Mouse (Mus musculus) c-Kit-positive CD71-negative TER-119-negative erythroid progenitor cells, embryonic 14.5 days (primary cell): ENCODE results near the gene Heatr1.
A peak's percentile ranks its signal among the peaks of the same experiment; 100 is the strongest.
"Not testable (repeated sequence)": the region's sequence is repeated elsewhere in the genome, so short reads cannot be mapped to it uniquely, and the experiment has no call there.

Source experiments
- DNase-seq: peaks from one replicate; pipeline ENCODE4 v3.0.0-alpha.2; 2013; ENCODE audit warnings: low read depth

Heatr1 gene

DNA sequence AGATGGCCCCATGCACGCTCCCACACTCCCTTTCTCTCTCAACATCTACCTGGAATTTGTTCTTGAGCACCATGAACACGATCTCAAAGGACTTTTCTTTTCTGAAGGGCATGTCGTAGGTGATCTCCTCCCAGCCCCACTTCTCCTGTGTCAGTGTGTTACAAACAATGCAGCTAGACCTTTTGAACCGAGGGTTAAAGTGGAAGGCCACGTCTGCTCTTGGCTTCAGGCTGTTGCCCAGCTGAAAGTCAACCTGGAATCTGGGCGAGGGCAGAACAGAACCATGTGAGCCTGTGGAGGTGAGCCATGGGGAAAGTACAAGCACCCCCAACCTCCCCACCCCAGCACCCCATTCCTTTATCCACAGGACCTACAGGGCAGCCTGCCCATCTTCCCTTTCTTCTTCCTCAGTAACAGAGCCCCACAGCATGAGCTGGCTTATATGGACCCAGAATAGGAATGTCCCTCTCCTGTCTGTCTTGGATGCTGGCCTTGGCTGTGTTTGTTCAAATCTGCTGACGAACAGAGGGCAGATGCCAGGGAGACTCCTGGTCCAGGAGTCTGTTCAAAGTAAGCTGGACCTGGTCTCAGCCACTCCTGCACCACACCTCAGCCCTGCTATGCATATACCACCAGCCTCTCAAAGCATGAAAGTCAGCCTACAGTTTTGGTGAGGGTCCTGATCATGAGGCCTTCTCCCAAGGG lies 60.0 kb downstream of the Heatr1 start:
- DNase-seq: no peak

- no peak for DNase-seq
These were observed 61.9 kb downstream of the Heatr1 start for GRCm38 (mm10) chr13:12456711-12457110.

DNA sequence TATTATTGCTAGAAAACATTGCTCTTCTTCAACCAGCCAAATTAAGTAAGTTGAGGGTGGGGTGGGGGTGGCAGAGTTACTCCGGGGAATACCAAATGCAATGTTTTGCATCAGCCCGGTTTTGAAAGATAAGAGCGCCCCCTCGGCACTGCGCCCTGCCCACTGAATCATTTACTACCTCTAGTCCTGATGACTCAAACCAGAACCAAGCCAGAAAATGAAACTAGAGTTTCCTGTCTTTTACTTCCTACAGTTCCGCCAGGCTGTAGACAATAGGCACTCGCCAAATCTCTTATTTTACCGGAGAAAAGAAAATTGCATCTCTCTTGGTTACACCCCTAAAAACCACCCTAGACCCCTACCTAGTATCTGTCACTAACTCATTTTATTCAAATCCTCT lies 65.6 kb downstream of the Heatr1 start:
- peak; percentile 71 for DNase-seq

DNA sequence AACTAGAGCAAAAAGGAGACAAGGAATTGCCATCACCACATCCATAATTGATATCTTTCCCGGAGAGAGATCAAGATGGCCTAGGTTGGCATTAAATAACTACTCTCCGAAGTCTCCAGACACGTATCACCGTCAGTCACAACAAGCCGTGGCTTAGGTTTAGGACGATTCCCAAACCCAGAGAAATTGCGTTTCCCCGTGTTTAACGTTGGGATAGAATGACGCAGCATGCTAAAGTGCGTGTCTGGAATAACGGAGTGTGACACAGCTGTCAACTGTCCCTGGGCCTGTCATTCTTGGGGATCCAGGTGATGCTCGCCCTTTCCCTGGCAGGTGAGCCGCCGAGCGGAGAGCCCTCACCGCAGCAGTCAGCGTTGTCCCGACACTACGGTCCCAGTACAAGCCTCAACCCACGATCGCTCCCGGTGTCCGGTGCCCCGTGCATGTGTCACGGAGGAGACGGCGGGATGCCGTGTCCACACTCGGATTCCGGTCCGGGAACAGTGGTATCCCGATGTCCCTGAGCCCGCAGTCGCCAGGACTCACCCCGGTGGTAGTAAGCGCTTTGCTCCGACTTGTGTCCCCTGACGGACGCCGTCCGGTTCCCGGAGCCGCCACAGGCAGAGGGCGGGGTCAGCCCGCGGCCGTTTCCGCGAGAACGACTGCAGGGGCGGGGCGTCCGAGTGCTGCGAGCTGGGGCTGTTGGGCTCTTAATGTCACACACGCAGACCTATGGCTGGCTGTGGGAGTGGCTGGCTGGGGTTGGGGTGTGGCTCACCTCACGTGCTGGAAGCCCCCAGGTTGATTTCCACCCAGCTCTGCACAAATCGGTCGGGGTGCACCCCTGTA lies 66.3 kb downstream of the Heatr1 start:
- DNase-seq: peak; percentile 90

- peak; percentile 12 for DNase-seq
These were observed 66.9 kb downstream of the Heatr1 start for GRCm38 (mm10) chr13:12461730-12462119.

DNA sequence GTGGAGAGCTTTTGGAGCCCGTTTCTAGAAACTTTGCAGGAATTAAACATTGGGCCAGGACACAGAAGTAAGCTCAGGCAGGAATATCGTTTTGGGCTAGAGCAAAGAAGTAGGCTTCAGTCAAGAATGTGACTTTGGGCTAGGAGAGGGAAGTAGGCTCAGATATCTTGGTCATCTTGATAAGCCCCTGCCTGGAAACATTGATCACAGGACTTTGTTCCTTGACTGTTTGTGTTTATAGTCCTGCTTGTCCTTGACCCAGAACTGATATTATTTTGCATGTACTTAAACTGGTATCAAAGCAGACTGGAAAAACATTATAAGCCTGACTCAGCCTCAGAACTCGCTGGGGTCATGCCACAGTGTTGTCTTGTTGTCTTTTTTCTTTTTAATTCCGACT lies 67.8 kb downstream of the Heatr1 start:
- DNase-seq: no peak

DNA sequence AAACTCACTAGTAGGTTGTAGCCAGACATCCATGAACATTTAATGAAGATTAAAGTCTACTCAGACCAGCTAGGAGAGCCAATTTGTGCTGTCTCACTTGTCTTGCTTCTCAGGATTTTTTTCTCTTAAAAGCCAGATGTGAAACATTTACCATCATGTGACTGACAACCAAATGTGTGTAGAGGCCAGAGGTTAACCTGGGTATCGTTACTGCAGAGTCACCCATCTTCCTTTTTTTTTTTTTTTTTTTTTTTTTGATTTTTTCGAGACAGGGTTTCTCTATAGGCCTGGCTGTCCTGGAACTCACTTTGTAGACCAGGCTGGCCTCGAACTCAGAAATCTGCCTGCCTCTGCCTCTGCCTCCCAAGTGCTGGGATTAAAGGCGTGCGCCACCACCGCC lies 69.3 kb downstream of the Heatr1 start:
- DNase-seq: not testable (repeated sequence)

DNA sequence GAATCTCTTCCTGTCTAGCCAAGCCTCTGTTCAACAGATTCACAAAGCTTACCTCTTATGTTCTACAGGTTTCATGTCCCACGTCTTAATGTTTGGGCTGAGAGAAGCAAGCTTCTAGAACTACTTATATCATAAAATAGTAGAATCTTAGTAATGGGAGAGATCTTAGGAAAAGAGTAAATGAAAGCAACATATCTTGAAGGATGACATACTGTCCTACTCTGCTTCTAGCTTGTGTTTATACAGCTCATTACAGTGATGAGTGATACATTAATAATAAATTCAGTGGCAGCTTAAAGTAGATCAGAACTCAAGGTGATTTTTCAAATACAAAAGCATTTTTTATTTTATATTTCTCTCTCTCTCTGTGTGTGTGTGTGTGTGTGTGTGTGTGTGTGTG lies 70.0 kb downstream of the Heatr1 start, which contains the start of gene Lgals8:
Gene Lgals8 (minus strand): TSS at position 101 of the 400 bp plus-strand sequence.
- DNase-seq: no peak

- peak; percentile 31 for DNase-seq
These were observed 73.7 kb downstream of the Heatr1 start for GRCm38 (mm10) chr13:12468488-12468887.

DNA sequence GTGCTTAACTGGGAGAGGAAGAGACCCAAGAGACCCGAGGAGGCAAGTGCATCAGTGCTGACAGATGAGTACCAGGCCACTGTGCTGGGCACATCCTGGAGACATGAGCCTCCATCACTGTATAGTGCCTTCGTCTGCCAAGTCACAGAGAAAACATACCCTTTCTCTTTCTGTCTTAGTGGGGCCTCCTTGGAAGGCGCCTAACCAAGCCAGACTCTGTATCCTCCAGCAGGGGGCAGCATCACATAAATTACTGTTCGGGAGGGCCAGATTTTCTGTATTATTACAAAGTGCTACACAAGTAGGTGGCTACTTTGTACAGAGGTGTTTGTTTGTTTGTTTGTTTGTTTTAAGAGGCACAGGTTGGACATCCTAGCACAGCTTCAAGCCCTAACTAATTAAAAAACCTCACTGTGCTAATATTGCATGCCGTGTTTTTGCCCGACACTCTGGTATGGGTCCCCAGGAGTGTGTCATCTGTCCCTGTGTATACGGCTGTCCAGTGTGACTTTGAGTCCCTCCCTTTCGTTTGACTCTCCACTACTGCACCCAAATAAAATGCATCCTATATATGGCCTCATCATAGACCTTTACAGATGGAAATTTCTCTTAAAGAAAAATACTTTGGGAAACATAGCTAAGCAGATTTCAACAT lies 79.0 kb downstream of the Heatr1 start:
- peak; percentile 63 for DNase-seq

DNA sequence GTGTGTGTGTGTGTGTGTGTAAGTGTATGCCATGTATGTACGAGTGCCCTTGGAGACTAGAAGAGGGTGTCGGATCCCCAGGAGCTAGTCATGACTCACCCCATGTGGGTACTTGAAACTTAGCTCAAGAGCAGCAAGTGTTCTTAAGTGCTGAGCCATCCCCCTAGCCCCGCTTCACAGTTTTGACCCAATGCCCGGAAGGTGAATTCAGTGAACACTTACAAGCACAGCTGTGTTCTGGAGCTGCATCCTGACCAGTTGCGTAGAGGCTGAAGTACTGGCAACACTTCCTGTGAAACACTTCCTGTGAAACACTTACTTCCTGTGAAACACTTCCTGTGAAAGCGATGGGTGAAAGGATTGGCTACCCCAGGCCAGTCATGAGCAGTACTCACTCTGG lies 80.4 kb downstream of the Heatr1 start:
- no peak for DNase-seq

- no peak for DNase-seq
These were observed 82.1 kb downstream of the Heatr1 start for GRCm38 (mm10) chr13:12476886-12477285.

GRCm38 (mm10) chr13:12478301-12478700 lies 83.5 kb downstream of the Heatr1 start:
- no peak for DNase-seq

DNA sequence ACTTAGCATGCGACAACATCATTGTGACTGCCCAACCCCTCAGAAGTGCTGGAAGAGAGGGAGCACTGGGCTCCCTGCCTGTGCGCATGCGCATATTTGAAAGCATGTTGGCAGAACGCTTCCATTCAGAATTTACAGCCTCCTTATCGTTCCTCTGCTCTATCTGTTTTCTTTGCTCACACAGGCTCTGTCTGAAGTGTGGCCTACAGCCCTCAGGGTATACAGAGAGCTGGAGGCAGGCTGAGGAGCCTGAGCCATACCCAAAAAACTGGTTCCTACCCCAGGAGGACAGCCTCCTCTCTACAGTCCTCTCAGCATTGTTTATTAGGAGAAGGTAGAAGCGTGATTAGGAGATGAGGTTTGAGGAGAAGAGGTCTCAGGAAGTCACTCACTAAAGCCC lies 85.0 kb downstream of the Heatr1 start:
- no peak for DNase-seq

DNA sequence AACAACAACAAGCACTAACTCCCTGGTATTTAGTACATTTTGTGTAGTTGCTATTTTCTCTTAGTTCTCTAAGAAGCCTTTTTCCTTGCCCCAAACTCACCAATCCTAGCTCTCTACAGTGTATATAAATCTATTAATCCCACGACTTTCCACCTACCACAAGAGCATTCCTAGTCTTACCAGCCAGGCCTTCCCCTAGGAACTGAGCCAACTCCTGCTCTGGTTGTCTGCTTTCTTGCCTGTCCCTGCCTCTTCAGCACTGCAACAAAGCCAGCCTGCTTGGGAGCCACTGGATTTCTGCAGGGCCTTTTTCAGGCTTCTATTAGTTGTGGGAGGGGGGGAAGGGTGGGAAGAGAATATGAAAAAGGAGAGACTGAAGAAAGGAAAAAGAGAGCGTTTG lies 90.4 kb downstream of the Heatr1 start:
- DNase-seq: no peak

- no peak for DNase-seq
These were observed 90.8 kb downstream of the Heatr1 start for GRCm38 (mm10) chr13:12485640-12486039.
